Mouse (Mus musculus) heart, adult 2 months (tissue): ENCODE data around the gene Mrpl2. TPM values are rescaled to one million over a fixed set of nuclear protein-coding genes. Genes with fewer than 3 reads are reported as not detected.

Experiments used
- DNase-seq, 2 experiments: peaks; one replicate each; pipeline ENCODE4 v3.0.0; 2021
- H3K27ac ChIP-seq: fragments of 200-600 bp; 2 replicates; pipeline ENCODE4 v1.8.1; 2022
- H3K27me3 ChIP-seq: fragments of 200-500 bp; 2 replicates; pipeline ENCODE4 v1.6.1; 2012; ENCODE audit warnings: mild to moderate bottlenecking, low read length, inconsistent platforms, mixed read lengths; ENCODE audit not compliant: control insufficient read depth, insufficient read depth
- H3K36me3 ChIP-seq: fragments of 200-500 bp; 2 replicates; pipeline ENCODE4 v1.6.1; 2012; ENCODE audit warnings: low read length, inconsistent platforms; ENCODE audit not compliant: control insufficient read depth, insufficient read depth
- H3K4me1 ChIP-seq: fragments of 200-500 bp; 2 replicates; pipeline ENCODE4 v1.6.1; 2011; ENCODE audit warnings: low read length; ENCODE audit not compliant: control insufficient read depth, insufficient read depth
- H3K4me3 ChIP-seq: fragments of 200-600 bp; 2 replicates; pipeline ENCODE4 v1.8.1; 2022
- H3K79me2 ChIP-seq: fragments of 200-500 bp; replicated peaks from 2 replicates; pipeline ENCODE4 v1.6.1; 2012; ENCODE audit warnings: mild to moderate bottlenecking, inconsistent platforms, low read length, moderate library complexity, mixed read lengths; ENCODE audit not compliant: control insufficient read depth, insufficient read depth
- H3K9ac ChIP-seq: fragments of 200-500 bp; 2 replicates; pipeline ENCODE4 v1.6.1; 2012; ENCODE audit warnings: low read depth, mild to moderate bottlenecking, control low read depth, inconsistent platforms, low read length, mixed read lengths
- CTCF ChIP-seq: fragments of 200-600 bp; IDR thresholded peaks from 2 replicates; pipeline ENCODE4 v1.8.1; 2022; ENCODE audit warnings: antibody characterized with exemption, mild to moderate bottlenecking, moderate library complexity
- EP300 ChIP-seq: fragments of 200-500 bp; IDR thresholded peaks from 2 replicates; pipeline ENCODE4 v1.6.1; 2011; ENCODE audit warnings: low read depth, low read length, control low read depth; ENCODE audit not compliant: insufficient read depth
- POLR2A ChIP-seq: fragments of 200-500 bp; IDR thresholded peaks from 2 replicates; pipeline ENCODE4 v1.6.1; 2011; ENCODE audit warnings: mild to moderate bottlenecking, low read depth, low read length, control low read depth; ENCODE audit not compliant: insufficient read depth
- WGBS: fragments of 180-500 bp; shearing (Covaris S2); methylation state at CpG from one replicate; pipeline ENCODE4 v1.1.7; 2018; 5-methylcytosine and 5-hydroxymethylcytosine counted together
- intact Hi-C: fragments of 180-260 bp; cut with DNase I; formaldehyde crosslinking; loops from one replicate; pipeline ENCODE4 v1.15.1; 2025
- polyA plus RNA-seq: library from polyadenylated mRNA; depleted of rRNA; stranded (reverse); fragments of >200 nt; gene quantifications from 2 replicates; pipeline ENCODE4 v1.2.3, GENCODE M21; 2012; rRNA removed
- total RNA-seq, 2 experiments: library from RNA; stranded (reverse); gene quantifications; 2 replicates each; pipeline ENCODE4 v1.2.3; 2021

Mrpl2 gene
- total and polyA plus RNA-seq, 3 experiments = 87.8 to 132 (median 112) TPM

DNA sequence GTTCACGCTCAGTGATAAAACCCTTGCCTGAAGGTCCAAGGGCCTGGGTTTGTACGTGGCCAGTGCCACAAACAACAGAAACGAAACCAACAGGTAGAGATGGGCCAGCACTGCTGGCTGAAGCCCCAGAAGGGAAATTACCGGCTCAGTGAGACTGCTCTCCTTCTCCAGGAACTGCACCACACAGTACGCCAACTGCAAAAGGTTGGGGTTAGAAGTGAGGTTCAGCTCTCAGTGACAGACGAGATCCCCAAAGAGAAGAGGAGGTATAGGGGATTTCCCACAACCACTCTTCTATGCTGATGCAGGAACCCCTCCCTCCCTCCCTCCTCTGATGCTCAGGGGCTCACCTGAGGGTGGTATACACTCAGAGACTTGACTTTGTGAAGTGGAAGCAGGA lies 39.9 kb downstream of the Mrpl2 start:
- 86% methylated on average over 6 of the region's 6 CpGs for WGBS
- Histone ChIP-seq H3K4me3 (no peak overlapping the region), H3K36me3 (no peaks in the 10 kb centered on the region), H3K4me1 (peaks cover 5% of the 10 kb centered on the region), H3K27me3 (no peaks in the 10 kb centered on the region), H3K9ac (no peak overlapping the region), H3K27ac (no peak overlapping the region), H3K79me2 (no peaks in the 10 kb centered on the region)
- DNase-seq = no peak
- intact Hi-C loops = no loop called here
- TF ChIP-seq CTCF = no peak

DNA sequence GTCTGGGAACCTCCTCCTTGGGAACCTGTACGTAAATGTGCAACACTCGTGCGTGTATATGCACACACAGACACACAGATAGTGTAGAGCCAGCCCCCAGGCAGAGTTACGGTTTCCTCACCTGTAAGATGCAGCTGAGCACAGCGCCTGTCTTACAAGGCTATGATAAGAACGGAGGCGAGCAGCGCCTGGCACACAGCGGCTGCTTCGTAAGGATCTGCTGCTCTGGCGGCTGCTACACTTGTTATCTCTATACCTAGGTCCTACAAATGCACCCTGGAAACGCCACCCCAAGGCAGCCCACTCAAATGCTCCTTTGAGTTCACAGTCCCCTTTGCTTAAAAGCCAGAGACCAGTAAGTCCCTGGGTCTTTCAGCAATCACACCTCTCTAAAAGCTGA lies 44.6 kb downstream of the Mrpl2 start:
- 79% methylated on average over 12 of the region's 12 CpGs for WGBS

DNA sequence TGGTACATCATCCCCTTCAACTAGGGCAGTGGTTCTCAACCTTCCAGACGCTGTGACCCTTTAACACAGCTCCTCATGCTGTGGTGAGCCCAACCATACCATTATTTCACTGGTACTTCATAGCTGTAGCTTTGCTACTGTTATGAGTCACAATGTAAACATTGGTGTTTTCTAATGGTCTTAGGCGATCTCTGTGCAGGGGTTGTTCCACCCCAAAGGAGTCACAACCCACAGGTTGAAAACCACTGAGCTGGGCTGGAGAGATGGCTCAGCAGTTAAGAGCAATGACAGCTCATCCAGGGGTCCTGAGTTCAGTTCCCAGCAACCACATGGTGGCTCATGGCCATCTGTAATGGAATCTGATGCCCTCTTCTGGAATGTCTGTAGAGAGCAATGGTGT lies 45.4 kb downstream of the Mrpl2 start:
- H3K9ac ChIP-seq = no peak overlapping the region
- peaks cover 2% of the 10 kb centered on the region; the same call in 1 of the 2 replicates for H3K79me2 ChIP-seq
- no peaks in the 10 kb centered on the region for H3K27me3 ChIP-seq
- no peak overlapping the region for H3K27ac ChIP-seq
- DNase-seq = no peak
- no peak overlapping the region for H3K4me3 ChIP-seq
- intact Hi-C loops = no loop called here
- no peaks in the 10 kb centered on the region for H3K4me1 ChIP-seq
- WGBS = 89% methylated on average over 2 of the region's 2 CpGs
- H3K36me3 ChIP-seq = no peaks in the 10 kb centered on the region
- TF ChIP-seq EP300 = no peak
- no peak for TF ChIP-seq POLR2A
- no peak for TF ChIP-seq CTCF

More for the DNA sequence above, 44.6 kb downstream of the Mrpl2 start:
- DNase-seq = no peak
- TF ChIP-seq POLR2A (no peak), EP300 (no peak), CTCF (no peak)
- no peaks in the 10 kb centered on the region for H3K4me1 ChIP-seq
- intact Hi-C loops = no loop called here
- H3K36me3 ChIP-seq = no peaks in the 10 kb centered on the region
- H3K9ac ChIP-seq = no peak overlapping the region
- H3K79me2 ChIP-seq = peaks cover 2% of the 10 kb centered on the region; the same call in 1 of the 2 replicates
- no peak overlapping the region for H3K4me3 ChIP-seq
- H3K27ac ChIP-seq = no peak overlapping the region
- no peaks in the 10 kb centered on the region for H3K27me3 ChIP-seq

DNA sequence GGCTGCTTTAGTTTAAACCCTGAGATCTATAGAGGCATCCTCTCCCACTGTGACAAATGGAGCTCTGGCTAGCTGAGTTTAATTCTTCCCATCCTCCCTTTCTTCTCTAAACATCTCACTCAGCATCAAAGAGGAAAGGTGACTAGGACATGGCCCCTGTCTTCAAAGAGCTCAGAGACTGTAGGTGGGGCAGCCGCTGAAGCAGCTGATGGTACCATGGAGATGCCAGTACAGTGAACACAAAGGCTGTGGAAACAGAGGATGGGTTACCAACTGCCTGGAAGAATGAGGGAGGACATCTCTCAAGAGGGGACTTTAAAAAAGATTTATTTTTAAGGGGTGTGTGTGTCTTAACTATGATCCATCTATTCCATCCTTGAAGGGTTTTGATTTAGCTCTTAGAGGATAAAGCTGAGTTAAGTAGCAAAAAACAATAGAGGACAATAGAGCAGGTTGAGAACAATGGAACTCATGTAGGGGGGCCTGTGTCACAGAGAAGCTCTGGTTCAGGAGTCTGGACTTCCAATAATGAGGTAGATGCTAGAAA lies 48.6 kb downstream of the Mrpl2 start:
- H3K4me3 ChIP-seq = no peak overlapping the region
- H3K27me3 ChIP-seq = no peaks in the 10 kb centered on the region
- DNase-seq = no peak
- TF ChIP-seq EP300 = no peak
- no peak overlapping the region for H3K9ac ChIP-seq
- whole genome bisulfite sequencing = 94% methylated on average over 1 of the region's 1 CpGs
- intact Hi-C loops = no loop called here
- no peaks in the 10 kb centered on the region for H3K36me3 ChIP-seq
- H3K27ac ChIP-seq = no peak overlapping the region
- peaks cover 2% of the 10 kb centered on the region; the same call in 1 of the 2 replicates for H3K79me2 ChIP-seq
- H3K4me1 ChIP-seq = no peaks in the 10 kb centered on the region

DNA sequence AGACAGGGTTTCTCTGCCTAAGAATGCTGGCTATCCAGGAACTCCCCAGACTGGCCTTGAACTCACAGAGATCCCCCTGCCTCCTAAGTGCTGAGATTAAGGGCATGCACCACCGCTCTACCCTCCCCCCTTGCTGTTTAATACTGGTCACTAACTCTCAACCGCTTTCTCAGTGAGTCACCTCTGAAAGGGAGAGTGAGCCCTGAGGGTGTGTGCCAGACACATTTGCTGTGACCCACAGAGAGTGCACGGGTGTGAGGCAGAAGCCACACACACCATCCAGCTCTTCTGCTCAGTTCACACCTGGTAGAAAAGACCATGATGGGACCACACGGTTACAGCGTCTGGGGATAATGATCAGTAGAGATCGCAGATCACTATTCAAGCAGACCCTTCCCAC lies 52.5 kb downstream of the Mrpl2 start:
- no peak for DNase-seq
- Histone ChIP-seq H3K27me3 (no peaks in the 10 kb centered on the region), H3K79me2 (0 out of 2 replicates have a peak, but pooled peaks cover 3% of the 10 kb centered on the region), H3K27ac (no peak overlapping the region), H3K36me3 (no peaks in the 10 kb centered on the region), H3K4me3 (no peak overlapping the region), H3K4me1 (peaks cover 5% of the 10 kb centered on the region), H3K9ac (no peak overlapping the region)
- intact Hi-C loops = no loop called here
- TF ChIP-seq CTCF = no peak
- no peak for TF ChIP-seq EP300
- no peak for TF ChIP-seq POLR2A
- 84% methylated on average over 6 of the region's 6 CpGs for WGBS

DNA sequence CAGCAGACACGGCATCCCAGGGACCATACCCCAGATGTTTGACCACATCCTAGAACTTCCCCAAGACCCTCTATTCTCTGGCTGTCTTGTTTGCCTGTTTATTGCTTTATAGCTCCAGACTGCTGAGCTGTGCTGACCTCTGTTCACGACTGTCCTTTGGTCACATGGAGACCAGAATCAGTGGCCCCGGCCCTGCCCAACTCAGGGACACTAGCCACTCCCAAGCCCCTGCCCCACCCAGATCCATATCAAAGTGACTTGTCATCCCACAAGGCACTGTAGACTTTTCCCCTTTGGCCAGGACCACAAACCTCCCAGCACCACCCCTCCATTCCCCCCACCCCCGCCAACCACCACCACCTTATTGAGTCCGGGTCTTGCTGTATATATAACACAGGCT lies 53.2 kb downstream of the Mrpl2 start:
- Histone ChIP-seq H3K9ac (no peak overlapping the region), H3K4me3 (no peak overlapping the region), H3K4me1 (peaks cover 8% of the 10 kb centered on the region), H3K27ac (no peak overlapping the region), H3K27me3 (no peaks in the 10 kb centered on the region), H3K79me2 (0 out of 2 replicates have a peak, but pooled peaks cover 3% of the 10 kb centered on the region), H3K36me3 (no peaks in the 10 kb centered on the region)
- no peak for DNase-seq
- WGBS = 86% methylated on average over 5 of the region's 5 CpGs
- TF ChIP-seq EP300 (no peak), POLR2A (no peak), CTCF (no peak)
- intact Hi-C loops = no loop called here

Other genes with a start within 250 kb of the Mrpl2 start
- under 1 TPM; 0.76 to 0.82 TPM for gene Crip3, start 217.3 kb upstream of the Mrpl2 start, total RNA-seq
- 3.5 and 3.8 TPM in 2 replicates for gene Crip3, start 217.3 kb upstream of the Mrpl2 start, polyA plus RNA-seq
- gene Slc22a7, start 207.8 kb upstream of the Mrpl2 start, total RNA-seq = not detected
- gene Slc22a7, start 207.8 kb upstream of the Mrpl2 start, polyA plus RNA-seq = 0.38 TPM in 1 of 2 replicates, not detected in the other
- gene Ttbk1, start 158.6 kb upstream of the Mrpl2 start, total RNA-seq = under 1 TPM; 0.16 to 0.23 TPM
- 0.21 and 0.23 TPM in 2 replicates for gene Ttbk1, start 158.6 kb upstream of the Mrpl2 start, polyA plus RNA-seq
- 1 to 10 TPM; 1.8 to 1.9 TPM for gene Dnph1, start 149.5 kb upstream of the Mrpl2 start, total RNA-seq
- gene Dnph1, start 149.5 kb upstream of the Mrpl2 start, polyA plus RNA-seq = 0.80 and 0.97 TPM in 2 replicates
- gene Cul9, start 99.8 kb upstream of the Mrpl2 start, total RNA-seq = 10 to 100 TPM; 21.6 to 21.9 TPM
- 20.1 and 22.7 TPM in 2 replicates for gene Cul9, start 99.8 kb upstream of the Mrpl2 start, polyA plus RNA-seq
- gene Srf, start 90.1 kb upstream of the Mrpl2 start, total RNA-seq = 100 to 1,000 TPM in 1 of 2 experiments, 10 to 100 TPM in 1; 91.5 to 106 TPM
- 223 and 227 TPM in 2 replicates for gene Srf, start 90.1 kb upstream of the Mrpl2 start, polyA plus RNA-seq
- 1 to 10 TPM; 2.6 TPM for gene Ptk7, start 16.7 kb upstream of the Mrpl2 start, total RNA-seq
- gene Ptk7, start 16.7 kb upstream of the Mrpl2 start, polyA plus RNA-seq = 2.8 and 3.1 TPM in 2 replicates
- gene Klc4, start 207 bp upstream of the Mrpl2 start, total RNA-seq = 10 to 100 TPM; 23.5 to 25.7 TPM
- 20.9 and 22.3 TPM in 2 replicates for gene Klc4, start 207 bp upstream of the Mrpl2 start, polyA plus RNA-seq
- gene Cul7, start 4.1 kb downstream of the Mrpl2 start, total RNA-seq = 10 to 100 TPM; 16.8 to 18.4 TPM
- 23.4 and 24.7 TPM in 2 replicates for gene Cul7, start 4.1 kb downstream of the Mrpl2 start, polyA plus RNA-seq
- 10 to 100 TPM; 10.7 to 11.3 TPM for gene Rrp36, start 28.1 kb downstream of the Mrpl2 start, total RNA-seq
- 19.4 and 24.3 TPM in 2 replicates for gene Rrp36, start 28.1 kb downstream of the Mrpl2 start, polyA plus RNA-seq
- gene Mea1, start 32.6 kb downstream of the Mrpl2 start, total RNA-seq = 10 to 100 TPM; 45.4 to 50.3 TPM
- 35.3 and 37.8 TPM in 2 replicates for gene Mea1, start 32.6 kb downstream of the Mrpl2 start, polyA plus RNA-seq
- 10 to 100 TPM; 57.3 to 68.9 TPM for gene Klhdc3, start 34.7 kb downstream of the Mrpl2 start, total RNA-seq
- 91.8 and 105 TPM in 2 replicates for gene Klhdc3, start 34.7 kb downstream of the Mrpl2 start, polyA plus RNA-seq
- 10 to 100 TPM; 28.1 to 32.0 TPM for gene Ppp2r5d, start 58.9 kb downstream of the Mrpl2 start, total RNA-seq
- 30.8 and 40.6 TPM in 2 replicates for gene Ppp2r5d, start 58.9 kb downstream of the Mrpl2 start, polyA plus RNA-seq
- gene Pex6, start 65.2 kb downstream of the Mrpl2 start, total RNA-seq = 10 to 100 TPM; 33.4 to 36.5 TPM
- 33.7 and 34.1 TPM in 2 replicates for gene Pex6, start 65.2 kb downstream of the Mrpl2 start, polyA plus RNA-seq
- 1 to 10 TPM; 2.8 to 4.4 TPM for gene Gnmt, start 82.9 kb downstream of the Mrpl2 start, total RNA-seq
- gene Gnmt, start 82.9 kb downstream of the Mrpl2 start, polyA plus RNA-seq = 3.3 and 5.1 TPM in 2 replicates
- 10 to 100 TPM; 19.8 to 21.5 TPM for gene Cnpy3, start 106.0 kb downstream of the Mrpl2 start, total RNA-seq
- 19.7 and 20.7 TPM in 2 replicates for gene Cnpy3, start 106.0 kb downstream of the Mrpl2 start, polyA plus RNA-seq
- not detected for gene Ptcra, start 117.5 kb downstream of the Mrpl2 start, total RNA-seq
- 0.08 and 0.12 TPM in 2 replicates for gene Ptcra, start 117.5 kb downstream of the Mrpl2 start, polyA plus RNA-seq
- 10 to 100 TPM; 22.6 to 30.4 TPM for gene 2310039H08Rik, start 126.4 kb downstream of the Mrpl2 start, total RNA-seq
- 43.6 and 45.4 TPM in 2 replicates for gene 2310039H08Rik, start 126.4 kb downstream of the Mrpl2 start, polyA plus RNA-seq
- gene Rpl7l1, start 136.4 kb downstream of the Mrpl2 start, total RNA-seq = 10 to 100 TPM; 54.0 TPM
- gene Rpl7l1, start 136.4 kb downstream of the Mrpl2 start, polyA plus RNA-seq = 19.4 and 41.8 TPM in 2 replicates
- 10 to 100 TPM; 12.3 to 15.7 TPM for gene Bicral, start 212.3 kb downstream of the Mrpl2 start, total RNA-seq
- 7.4 and 9.6 TPM in 2 replicates for gene Bicral, start 212.3 kb downstream of the Mrpl2 start, polyA plus RNA-seq
- 10 to 100 TPM; 16.3 TPM for gene Tbcc, start 244.5 kb downstream of the Mrpl2 start, total RNA-seq
- gene Tbcc, start 244.5 kb downstream of the Mrpl2 start, polyA plus RNA-seq = 12.7 and 13.3 TPM in 2 replicates